Mouse (Mus musculus): Measurements from ENCODE around the gene Vmn1r83.

The Vmn1r83 gene

GRCm38 (mm10) chr7:12329381-12329780 lies at the start of gene Vmn1r83:
Gene Vmn1r83, minus strand, starts transcription at chr7:12329481.
- in situ Hi-C loops (cut with MseI, MboI), result no loop called here

GRCm38 (mm10) chr7:12369173-12369572 lies 39.9 kb upstream of the Vmn1r83 start, which contains the start of gene Vmn1r84:
Gene Vmn1r84, minus strand, starts transcription at chr7:12369273.
- in situ Hi-C loops (cut with MseI, MboI), result no loop called here

DNA sequence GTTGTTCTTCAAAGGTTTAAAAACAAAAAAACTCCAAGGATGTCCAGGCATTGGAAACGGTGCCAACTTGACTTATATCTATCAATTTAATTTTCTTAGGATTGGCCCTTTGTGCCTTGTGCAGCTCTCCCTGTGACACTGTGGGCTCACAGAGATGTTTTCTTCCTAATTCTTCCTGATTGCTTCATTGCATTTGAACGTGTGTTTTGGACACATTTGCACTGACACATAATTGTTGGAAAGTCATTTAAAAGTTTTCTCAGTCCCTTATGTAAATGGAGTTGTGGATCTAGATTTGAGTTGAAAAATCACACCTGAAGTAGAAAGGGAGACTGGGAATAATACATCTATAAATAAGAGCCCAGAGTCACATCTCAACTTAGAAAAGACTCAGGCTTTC lies 29.2 kb downstream of the Vmn1r83 start, which contains the start of gene Vmn1r82:
Gene Vmn1r82, plus strand, starts transcription at position 301 of the 400 bp plus-strand sequence.
- in situ Hi-C loops (cut with MseI, MboI), result no loop called here
